Mouse (Mus musculus) erythroid progenitor cell, adult 5-6 weeks (primary cell): ENCODE results near the gene Lpp. TPM values are rescaled to one million over a fixed set of nuclear protein-coding genes. Genes with fewer than 3 reads are reported as not detected.
"Not testable (repeated sequence)": the region's sequence is repeated elsewhere in the genome, so short reads cannot be mapped to it uniquely, and the experiment has no call there.

Experiments
- ATAC-seq: replicated peaks from 2 replicates; pipeline ENCODE4 v1.8.0; 2016; ENCODE audit warnings: moderate number of reproducible peaks, mild to moderate bottlenecking, moderate TSS enrichment, inconsistent platforms; ENCODE audit not compliant: poor library complexity, low FRiP score, severe bottlenecking
- total RNA-seq, 2 experiments: library from RNA; stranded (forward) in 1 of 2; stranded (reverse) in 1 of 2; fragments of 150-400 nt in 1 of 2; fragments of 186-747, 209-891 nt in 1 of 2; gene quantifications; 2 replicates each; pipeline versions ENCODE4 v1.2.3 to v1.2.4; 2015 to 2017; ENCODE audit warnings: low replicate concordance in 2 of 2

The Lpp gene
- total RNA-seq, 2 experiments from 2014 or later = 0.76 to 2.1 TPM

GRCm38 (mm10) chr16:24978226-24978625 is 584.9 kb downstream of the Lpp start:
- ATAC-seq = no peak

- ATAC-seq = no peak
These were observed 586.1 kb downstream of the Lpp start for GRCm38 (mm10) chr16:24979391-24979790.

- no peak for ATAC-seq
These were observed 589.5 kb downstream of the Lpp start for GRCm38 (mm10) chr16:24982828-24983227.

- ATAC-seq = no peak
These were observed 597.0 kb downstream of the Lpp start for GRCm38 (mm10) chr16:24990331-24990730.

- ATAC-seq = no peak
These were observed 597.8 kb downstream of the Lpp start for GRCm38 (mm10) chr16:24991059-24991541.

GRCm38 (mm10) chr16:24991995-24992394 is 598.7 kb downstream of the Lpp start:
- ATAC-seq = no peak

GRCm38 (mm10) chr16:24992494-24992893 is 599.2 kb downstream of the Lpp start:
- no peak for ATAC-seq

DNA sequence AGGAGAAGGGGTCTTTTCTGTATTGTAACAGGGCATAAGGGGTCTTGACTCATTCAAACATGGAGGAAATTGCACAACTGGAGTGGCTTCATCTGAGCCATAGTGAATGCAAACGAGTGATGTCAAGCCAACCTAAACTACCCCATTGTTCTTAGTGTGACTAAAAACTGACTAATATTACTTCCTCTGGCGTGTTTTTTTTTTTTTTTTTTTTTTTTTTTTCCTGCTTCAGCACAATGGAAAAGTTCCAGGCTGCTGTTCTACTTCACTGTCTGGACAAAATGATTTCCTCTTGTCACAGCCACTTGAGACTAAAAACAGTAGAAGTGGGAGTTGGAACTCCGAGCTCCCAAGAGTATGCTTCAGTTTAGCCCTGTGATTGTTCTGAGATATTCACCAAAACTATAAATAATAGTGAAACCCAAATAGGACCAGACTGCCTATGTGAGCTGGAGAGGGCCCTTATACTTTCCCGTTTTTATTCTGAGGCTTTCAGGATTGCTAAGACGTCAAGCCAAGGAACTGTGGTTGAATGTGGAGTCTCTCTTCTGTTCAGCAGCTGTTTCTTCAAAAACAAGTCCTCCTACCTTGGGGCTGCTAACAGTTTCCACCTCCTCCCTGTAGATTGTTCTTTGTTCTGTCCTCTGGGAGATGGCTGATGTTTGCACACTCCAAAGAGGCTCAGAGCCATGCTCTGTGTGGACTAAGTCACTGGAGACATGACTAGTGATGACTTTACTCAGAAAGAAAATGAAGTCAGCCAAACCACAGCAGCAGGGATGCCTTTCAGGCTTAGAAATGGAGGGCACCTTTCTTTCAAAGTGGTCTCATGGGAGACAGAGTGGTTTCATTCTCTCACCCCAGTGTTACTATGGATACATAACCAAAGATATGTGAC is 617.9 kb downstream of the Lpp start:
- no peak for ATAC-seq

DNA sequence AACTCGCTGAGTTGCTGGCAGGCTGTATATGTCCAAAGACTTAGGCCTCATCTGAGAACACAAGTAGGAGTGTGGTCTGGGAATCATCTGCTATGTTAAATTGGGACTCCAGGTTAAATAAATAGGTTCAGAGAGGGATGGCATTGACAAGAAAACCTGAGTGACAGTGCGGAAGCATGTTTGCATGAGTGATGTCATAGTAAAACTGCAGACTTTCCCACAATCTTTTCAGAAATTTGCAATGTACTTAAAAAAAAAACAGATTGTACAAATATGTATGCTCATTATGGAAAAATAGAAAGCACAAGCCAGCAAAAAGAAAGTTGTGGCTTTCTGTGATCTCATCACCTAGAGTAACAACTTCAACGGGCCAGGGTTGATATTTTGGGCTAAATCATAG is 619.6 kb downstream of the Lpp start:
- ATAC-seq = no peak

- no peak for ATAC-seq
These were observed 623.0 kb downstream of the Lpp start for GRCm38 (mm10) chr16:25016261-25016836.

GRCm38 (mm10) chr16:25017046-25017445 is 623.7 kb downstream of the Lpp start:
- ATAC-seq = no peak

DNA sequence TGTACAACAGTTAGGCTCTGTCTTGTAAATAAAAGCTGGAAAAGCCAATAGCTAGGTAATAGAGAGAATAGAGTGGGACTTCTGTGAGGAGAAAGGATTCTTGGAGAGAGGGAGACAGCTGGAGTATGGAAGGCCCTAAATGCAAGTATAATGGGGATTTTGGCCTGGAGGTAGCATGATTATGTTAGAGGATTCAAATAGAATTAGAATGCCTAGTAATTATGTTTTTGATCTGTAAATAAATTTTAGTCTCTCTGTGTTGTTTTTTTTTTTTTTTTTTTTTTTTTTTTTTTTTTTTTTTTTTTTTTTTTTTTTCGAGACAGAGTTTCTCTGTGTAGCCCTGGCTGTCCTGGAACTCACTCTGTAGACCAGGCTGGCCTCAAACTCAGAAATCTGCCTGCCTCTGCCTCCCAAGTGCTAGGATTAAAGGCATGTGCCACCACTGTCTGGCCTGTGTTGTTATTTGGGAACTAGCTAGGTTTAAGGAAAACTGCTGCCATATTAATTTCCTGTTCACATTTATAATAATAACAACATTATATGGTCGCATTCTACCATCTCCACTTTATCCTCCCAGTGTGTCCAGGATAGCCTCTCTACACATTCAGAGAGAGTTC is 628.5 kb downstream of the Lpp start:
- not testable (repeated sequence) for ATAC-seq

DNA sequence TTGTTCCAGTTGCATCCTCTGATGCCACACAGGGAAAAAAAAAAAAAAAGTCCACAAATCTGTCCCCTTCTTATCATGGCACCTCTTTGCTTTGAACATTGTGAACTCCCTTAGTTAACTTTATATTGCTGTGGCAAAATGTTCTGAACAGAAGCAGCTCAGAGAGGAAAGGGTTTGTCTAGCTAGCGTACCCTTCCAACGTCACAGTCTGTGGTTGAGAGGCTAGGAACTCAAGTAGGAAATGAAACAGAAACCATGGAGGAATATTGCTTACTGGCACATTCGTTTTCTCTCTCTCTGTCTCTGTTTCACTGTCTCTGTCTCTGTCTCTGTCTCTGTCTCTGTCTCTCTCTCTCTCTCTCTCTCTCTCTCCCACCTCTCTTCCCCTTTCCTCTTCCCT is 631.3 kb downstream of the Lpp start:
- no peak for ATAC-seq

DNA sequence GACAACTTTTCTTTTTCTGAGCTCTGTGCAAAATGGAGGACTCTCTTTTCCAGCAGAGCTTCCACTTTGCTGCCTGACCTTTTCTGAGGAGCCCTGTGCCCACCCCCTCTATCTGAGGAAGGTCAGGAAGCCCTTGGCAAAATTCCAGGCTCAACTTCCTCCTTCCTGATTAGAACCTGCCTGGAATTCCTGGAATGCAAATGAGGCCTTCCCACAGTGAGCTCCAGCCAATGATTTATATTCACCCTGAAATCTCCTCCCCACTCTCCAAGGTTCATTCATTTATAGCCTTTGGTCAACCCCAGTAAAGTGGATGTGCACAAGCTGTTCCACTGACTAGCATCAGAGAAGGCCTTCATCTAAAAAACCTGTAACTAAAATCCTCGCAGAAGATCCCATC is 632.9 kb downstream of the Lpp start:
- ATAC-seq = no peak

DNA sequence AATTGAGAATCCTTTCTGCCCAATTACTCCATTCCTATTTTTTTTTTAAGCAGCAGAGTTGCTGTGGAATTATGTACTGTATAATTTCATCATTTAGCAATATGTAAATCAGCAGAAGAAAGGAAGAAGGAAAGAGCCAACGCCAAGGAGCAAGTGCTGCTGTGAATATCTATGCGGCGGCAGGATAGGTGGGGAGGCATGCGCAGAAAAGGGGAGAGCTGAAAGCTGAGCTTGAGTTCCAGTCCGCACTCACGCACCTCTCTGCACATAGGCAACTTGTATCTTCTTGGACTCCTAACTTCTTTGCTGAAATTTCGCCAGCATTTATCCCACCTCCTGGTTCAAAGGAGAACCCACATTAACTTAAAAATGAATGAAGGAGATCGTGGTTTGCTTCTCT is 636.2 kb downstream of the Lpp start:
- no peak for ATAC-seq

GRCm38 (mm10) chr16:25037361-25037760 is 644.1 kb downstream of the Lpp start:
- ATAC-seq = no peak

- ATAC-seq = no peak
These were observed 645.2 kb downstream of the Lpp start for GRCm38 (mm10) chr16:25038529-25038928.

- ATAC-seq = no peak
These were observed 646.6 kb downstream of the Lpp start for GRCm38 (mm10) chr16:25039904-25040303.

DNA sequence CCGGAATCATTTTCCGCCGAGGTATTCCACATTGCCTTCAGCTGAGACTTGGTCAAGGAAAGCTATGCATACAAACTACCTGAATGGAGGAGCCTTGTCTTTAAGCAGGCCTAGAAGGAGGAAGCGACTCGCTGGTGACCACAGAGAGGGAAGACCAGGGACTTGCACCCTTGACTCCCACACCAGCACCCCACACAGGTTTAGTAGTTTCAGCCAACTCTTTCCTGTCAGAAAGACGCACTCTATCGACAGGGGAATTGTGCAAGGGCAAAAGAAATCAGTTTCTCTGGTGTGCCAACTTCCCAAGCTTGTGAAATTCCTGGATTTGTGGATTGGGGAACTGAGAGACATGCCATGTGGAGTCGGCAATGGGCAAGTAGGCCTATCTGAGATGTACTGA is 647.9 kb downstream of the Lpp start:
- ATAC-seq = no peak

DNA sequence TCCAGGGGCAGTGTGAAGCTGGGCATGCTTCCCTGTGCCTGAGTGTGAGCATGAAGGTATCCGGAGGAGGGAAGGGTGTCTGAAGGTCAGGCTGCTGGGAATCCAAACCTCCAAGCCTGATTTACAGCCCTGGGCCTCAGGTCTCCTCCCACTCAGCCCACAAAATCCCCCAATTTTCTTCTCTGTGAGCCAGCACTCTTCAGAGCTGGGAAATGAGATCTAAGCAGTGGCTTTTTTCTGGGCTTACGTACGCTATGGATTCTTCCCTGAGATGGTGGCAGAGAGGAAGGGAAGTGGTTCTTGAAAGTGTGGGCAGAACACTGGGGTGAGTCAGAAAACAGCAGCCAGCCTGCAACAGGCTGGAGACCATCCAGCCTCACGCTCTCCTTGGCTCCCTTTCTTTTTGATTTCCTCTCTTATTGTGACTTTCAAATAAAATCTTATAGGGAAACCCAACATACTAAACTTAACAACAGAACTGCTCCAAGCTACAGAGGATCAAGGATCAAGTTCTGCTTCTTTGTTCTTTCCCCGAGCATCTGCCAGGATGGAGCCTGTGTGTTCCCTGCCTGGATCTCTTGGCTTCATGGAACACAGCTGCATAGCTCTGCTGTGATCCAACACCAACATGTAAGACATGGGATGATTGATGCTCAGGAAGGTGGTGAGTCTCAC is 648.7 kb downstream of the Lpp start:
- ATAC-seq = no peak
